Mouse (Mus musculus): Measurements from ENCODE around the gene Slc25a3.

DNA sequence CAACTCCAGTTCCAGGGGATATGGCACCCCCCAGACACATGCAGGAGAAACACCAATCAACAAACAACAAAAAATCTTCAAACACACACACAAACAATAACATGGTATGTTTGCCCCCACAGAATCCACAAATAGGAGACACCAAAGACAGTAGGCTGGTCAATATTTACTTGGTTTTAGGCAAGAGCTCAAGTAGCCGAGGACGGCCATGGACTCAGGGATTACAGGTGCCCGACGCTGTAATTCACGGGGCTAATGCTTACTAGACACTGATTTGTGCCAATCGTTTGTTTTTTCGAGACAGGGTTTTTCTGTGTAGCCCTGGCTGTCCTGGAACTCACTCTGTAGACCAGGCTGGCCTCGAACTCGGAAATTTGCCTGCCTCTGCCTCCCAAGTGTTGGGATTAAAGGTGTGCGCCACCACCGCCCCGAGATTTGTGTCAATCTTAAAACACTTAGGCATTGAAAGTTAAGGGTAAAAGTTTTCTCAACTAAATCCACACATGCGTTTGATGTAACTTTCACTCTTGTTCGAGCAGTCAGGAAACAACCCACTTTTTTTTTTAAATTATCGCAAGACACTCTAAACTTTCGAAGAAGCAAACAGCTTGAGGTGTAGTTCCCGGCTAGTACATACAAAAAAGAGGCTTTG lies 45.7 kb upstream of the Slc25a3 start:
- TF ChIP-seq POLR2A (IDR thresholded peaks at IDR 0.05; ENCODE audit: extremely low read depth, insufficient read depth, low read length) (no peak), CTCF (IDR thresholded peaks at IDR 0.05; ENCODE audit: low read depth, low read length) (no peak)
